21 mouse cellular contexts compared by ENCODE assay signal in genomic region chr9:109021428-109021827, GRCm38 (mm10). TPM values are rescaled to one million over a fixed set of nuclear protein-coding genes. Genes with fewer than 3 reads are reported as not detected.
A peak's percentile ranks its signal among the peaks of the same experiment; 100 is the strongest.
DNase-seq lines count a peak whose midpoint lies in the region; ATAC-seq and TF ChIP-seq lines count a peak whose summit lies in the region.
"Had no signal": no experiment of that assay in that cellular context is flagged by ENCODE, and none has a peak within 500 bp of the region (broad histone marks: within the 10 kb centered on the region; RNA-seq: fewer than 3 reads in every experiment).

No protein-coding gene starts in this region.

- H3K36me3 ChIP-seq in liver, embryonic 11.5 days (ENCODE audit: control insufficient read depth, insufficient read depth, low read length) = no peaks in the 10 kb centered on the region
- no peaks in the 10 kb centered on the region for H3K36me3 ChIP-seq in liver, embryonic 12.5 days
- H3K36me3 ChIP-seq in MEL (ENCODE audit: control insufficient read depth in 1 of 2, insufficient read depth in 2 of 2, low read length in 2 of 2) = no peaks in the 10 kb centered on the region
- H3K36me3 ChIP-seq: heart, embryonic 15.5 days; limb, embryonic 10.5 days; liver, embryonic 15.5 days had no signal

- DNase-seq in liver, embryonic 11.5 days (ENCODE audit: low spot score) = no peak
- DNase-seq in MEL (ENCODE audit: low read depth, low spot score) = peak; percentile 59
- DNase-seq in naive thymus-derived CD4-positive, alpha-beta T cell, adult 2 months (ENCODE audit: low read depth) = peak; percentile 36
- no peak for DNase-seq in cerebellum, adult 9-11 months
- no peak for DNase-seq in kidney, adult 18-20 months
- DNase-seq: adrenal gland, postnatal 14 days; kidney, adult 2 months; kidney, postnatal 36 days; layer of hippocampus, postnatal 36 days; right cerebral cortex, postnatal 25 days; thymus, postnatal 14 days had no signal

- ATAC-seq in liver, embryonic 11.5 days (replicated peaks; ENCODE audit: low FRiP score) = no peak
- ATAC-seq in liver, embryonic 12.5 days = no peak
- ATAC-seq: CD4-positive, CD25-positive, alpha-beta regulatory T cell, adult 4 months; midbrain, embryonic 15.5 days had no signal

- no peaks in the 10 kb centered on the region for H3K9me3 ChIP-seq in liver, embryonic 11.5 days (ENCODE audit: control insufficient read depth, low read length)
- H3K9me3 ChIP-seq in liver, embryonic 12.5 days (replicated peaks) = no peaks in the 10 kb centered on the region
- no peaks in the 10 kb centered on the region for H3K9me3 ChIP-seq in MEL (replicated peaks; ENCODE audit: insufficient read depth, low read length)
- H3K9me3 ChIP-seq: embryonic facial prominence, embryonic 13.5 days; heart, embryonic 15.5 days; hindbrain, embryonic 13.5 days; limb, embryonic 10.5 days; liver, embryonic 15.5 days; midbrain, embryonic 15.5 days had no signal

- TF ChIP-seq POLR2A in MEL (IDR thresholded peaks at IDR 0.05; ENCODE audit: control insufficient read depth in 1 of 2, insufficient read depth in 1 of 2, low read depth in 1 of 2, low read length in 2 of 2, poor library complexity in 1 of 2) = no peak
- no peak for TF ChIP-seq POLR2A in bone marrow macrophage, adult 2 months (IDR thresholded peaks at IDR 0.05; ENCODE audit: borderline replicate concordance, low read depth, low read length)

- no peaks in the 10 kb centered on the region for H3K79me2 ChIP-seq in MEL (ENCODE audit: control insufficient read depth, insufficient read depth, low read length, poor library complexity)

- H3K4me2 ChIP-seq in liver, embryonic 11.5 days = no peak overlapping the region
- no peak overlapping the region for H3K4me2 ChIP-seq in liver, embryonic 12.5 days
- H3K4me2 ChIP-seq: embryonic facial prominence, embryonic 13.5 days; heart, embryonic 15.5 days; hindbrain, embryonic 13.5 days; liver, embryonic 15.5 days; midbrain, embryonic 15.5 days had no signal

- H3K4me3 ChIP-seq in liver, embryonic 11.5 days (ENCODE audit: low read depth, low read length) = no peak overlapping the region
- no peak overlapping the region for H3K4me3 ChIP-seq in liver, embryonic 12.5 days
- H3K4me3 ChIP-seq in MEL (ENCODE audit: control insufficient read depth in 1 of 2, insufficient read depth in 1 of 2, low read depth in 2 of 2, low read length in 2 of 2) = no peak overlapping the region
- H3K4me3 ChIP-seq in bone marrow macrophage, adult 2 months (ENCODE audit: insufficient read depth, low read length) = no peak overlapping the region
- H3K4me3 ChIP-seq: embryonic facial prominence, embryonic 13.5 days; heart, embryonic 15.5 days; hindbrain, embryonic 13.5 days; limb, embryonic 10.5 days; liver, embryonic 15.5 days; midbrain, embryonic 15.5 days had no signal

- H3K27me3 ChIP-seq in liver, embryonic 11.5 days (replicated peaks; ENCODE audit: control insufficient read depth, insufficient read depth, low read length) = no peaks in the 10 kb centered on the region
- 0 out of 2 replicates have a peak, but pooled peaks cover 5% of the 10 kb centered on the region for H3K27me3 ChIP-seq in liver, embryonic 12.5 days (replicated peaks)
- H3K27me3 ChIP-seq in MEL (ENCODE audit: control insufficient read depth in 1 of 2, insufficient read depth in 2 of 2, low read length in 2 of 2) = no peaks in the 10 kb centered on the region
- H3K27me3 ChIP-seq: embryonic facial prominence, embryonic 13.5 days; heart, embryonic 15.5 days; hindbrain, embryonic 13.5 days; liver, embryonic 15.5 days; midbrain, embryonic 15.5 days had no signal

- no peak overlapping the region for H3K27ac ChIP-seq in liver, embryonic 11.5 days (ENCODE audit: low read depth, low read length)
- H3K27ac ChIP-seq in liver, embryonic 12.5 days = no peak overlapping the region
- no peak overlapping the region for H3K27ac ChIP-seq in MEL (ENCODE audit: control insufficient read depth, low read depth, low read length)
- H3K27ac ChIP-seq in bone marrow macrophage, adult 2 months (ENCODE audit: insufficient read depth, low read depth, low read length) = peak overlapping the region; percentile 90; the same call in 1 of the 2 replicates
- H3K27ac ChIP-seq: embryonic facial prominence, embryonic 13.5 days; heart, embryonic 15.5 days; hindbrain, embryonic 13.5 days; limb, embryonic 10.5 days; liver, embryonic 15.5 days; midbrain, embryonic 15.5 days had no signal

- no peak for TF ChIP-seq RAD21 in MEL (IDR thresholded peaks at IDR 0.05; ENCODE audit: low read depth, low read length)

- H3K9ac ChIP-seq in liver, embryonic 11.5 days (ENCODE audit: low read depth, low read length) = 0 out of 2 replicates have a peak overlapping the region, but pooled peaks have one; percentile 7
- H3K9ac ChIP-seq in liver, embryonic 12.5 days = no peak overlapping the region
- no peak overlapping the region for H3K9ac ChIP-seq in MEL (ENCODE audit: control insufficient read depth, low read depth, low read length, poor library complexity, severe bottlenecking)
- H3K9ac ChIP-seq: embryonic facial prominence, embryonic 13.5 days; heart, embryonic 15.5 days; hindbrain, embryonic 13.5 days; liver, embryonic 15.5 days; midbrain, embryonic 15.5 days had no signal

- no peak for TF ChIP-seq EP300 in MEL (IDR thresholded peaks at IDR 0.05; ENCODE audit: low read depth in 1 of 2, low read length in 2 of 2)

- 65% methylated on average over 4 of the region's 4 CpGs for WGBS in liver, embryonic 11.5 days
- WGBS in liver, embryonic 12.5 days (ENCODE audit: insufficient replicate concordance) = 41% methylated on average over 4 of the region's 4 CpGs

- TF ChIP-seq CTCF in MEL (IDR thresholded peaks at IDR 0.05 in 2 of 3, conservative IDR thresholded peaks at IDR 0.05 in 1 of 3; ENCODE audit: control insufficient read depth in 1 of 3, insufficient read depth in 1 of 3, low read depth in 2 of 3, low read length in 3 of 3, poor library complexity in 1 of 3, severe bottlenecking in 1 of 3) = no peak
- no peak for TF ChIP-seq CTCF in bone marrow macrophage, adult 2 months (IDR thresholded peaks at IDR 0.05; ENCODE audit: low read depth, low read length)

- H3K4me1 ChIP-seq in liver, embryonic 11.5 days (replicated peaks; ENCODE audit: control insufficient read depth, insufficient read depth, low read length) = peaks cover 13% of the 10 kb centered on the region; the same call in 1 of the 2 replicates
- H3K4me1 ChIP-seq in liver, embryonic 12.5 days = peaks cover 20% of the 10 kb centered on the region
- no peaks in the 10 kb centered on the region for H3K4me1 ChIP-seq in MEL (ENCODE audit: control insufficient read depth in 1 of 2, insufficient read depth in 2 of 2, low read length in 2 of 2)
- peaks cover 47% of the 10 kb centered on the region for H3K4me1 ChIP-seq in bone marrow macrophage, adult 2 months (ENCODE audit: control insufficient read depth, insufficient read depth, low read length)
- H3K4me1 ChIP-seq: embryonic facial prominence, embryonic 13.5 days; heart, embryonic 15.5 days; hindbrain, embryonic 13.5 days; limb, embryonic 10.5 days; midbrain, embryonic 15.5 days had no signal

TF ChIP-seq in MEL, 35 proteins besides CTCF, POLR2A, EP300 and RAD21 (continues in another document):
- TF ChIP-seq MAZ (IDR thresholded peaks at IDR 0.05; ENCODE audit: low read depth, low read length) = no peak
- TF ChIP-seq ELF1 (IDR thresholded peaks at IDR 0.05; ENCODE audit: low read depth, low read length) = no peak

RNA-seq across cellular contexts. Expression of gene Shisa5, which starts 16.9 kb away (rescaled TPM):
- 33.7 and 34.3 TPM in 2 replicates for polyA plus RNA-seq in liver, embryonic 11.5 days (2014; fragmentation: Nextera tagmentation; extraction: Ambion mirVana)
- polyA plus RNA-seq in liver, embryonic 12.5 days (2016; fragmentation: Nextera tagmentation; extraction: Ambion mirVana) = 19.0 and 21.5 TPM in 2 replicates
- 38.3 and 41.0 TPM in 2 replicates for total RNA-seq in MEL (2012; rRNA removed)
- polyA plus RNA-seq in MEL (2012; ENCODE audit: insufficient read depth in 1 of 2, insufficient read length in 2 of 2, low read depth in 1 of 2, low replicate concordance in 2 of 2, missing spikeins in 1 of 2) = 10 to 100 TPM in 1 of 2 experiments, not detected in 1; 71.7 TPM
- polyA plus RNA-seq in bone marrow macrophage, adult 2 months (2012; ENCODE audit: insufficient read depth, insufficient read length, missing spikeins) = 324 and 428 TPM in 2 replicates

RNA-seq across cellular contexts. Expression of gene Pfkfb4, which starts 29.9 kb away (rescaled TPM):
- polyA plus RNA-seq in liver, embryonic 11.5 days (2014; fragmentation: Nextera tagmentation; extraction: Ambion mirVana) = 7.4 and 9.1 TPM in 2 replicates
- 3.4 and 4.4 TPM in 2 replicates for polyA plus RNA-seq in liver, embryonic 12.5 days (2016; fragmentation: Nextera tagmentation; extraction: Ambion mirVana)
- total RNA-seq in MEL (2012; rRNA removed) = 3.2 and 5.1 TPM in 2 replicates
- 1 to 10 TPM in 1 of 2 experiments, not detected in 1; 6.4 TPM for polyA plus RNA-seq in MEL (2012; ENCODE audit: insufficient read depth in 1 of 2, insufficient read length in 2 of 2, low read depth in 1 of 2, low replicate concordance in 2 of 2, missing spikeins in 1 of 2)
- polyA plus RNA-seq in bone marrow macrophage, adult 2 months (2012; ENCODE audit: insufficient read depth, insufficient read length, missing spikeins) = 41.7 and 44.5 TPM in 2 replicates

RNA-seq across cellular contexts. Expression of gene Ucn2, which starts 35.6 kb away (rescaled TPM):
- polyA plus RNA-seq in liver, embryonic 11.5 days (2014; fragmentation: Nextera tagmentation; extraction: Ambion mirVana) = not detected in 2 replicates
- 0.11 TPM in 1 of 2 replicates, not detected in the other for polyA plus RNA-seq in liver, embryonic 12.5 days (2016; fragmentation: Nextera tagmentation; extraction: Ambion mirVana)
- 0.12 TPM in 1 of 2 replicates, not detected in the other for total RNA-seq in MEL (2012; rRNA removed)
- polyA plus RNA-seq in MEL (2012; ENCODE audit: insufficient read depth in 1 of 2, insufficient read length in 2 of 2, low read depth in 1 of 2, low replicate concordance in 2 of 2, missing spikeins in 1 of 2) = under 1 TPM in 1 of 2 experiments, not detected in 1; 0.19 TPM
- polyA plus RNA-seq in bone marrow macrophage, adult 2 months (2012; ENCODE audit: insufficient read depth, insufficient read length, missing spikeins) = not detected in 2 replicates
- polyA plus RNA-seq: CD4-positive, CD25-positive, alpha-beta regulatory T cell, adult 4 months; heart, embryonic 15.5 days; hindbrain, embryonic 13.5 days; limb, embryonic 10.5 days; midbrain, embryonic 15.5 days; neural tube, embryonic 11.5 days had no signal

RNA-seq across cellular contexts. Expression of gene Trex1, which starts 38.1 kb away (rescaled TPM):
- 8.9 and 9.7 TPM in 2 replicates for polyA plus RNA-seq in liver, embryonic 11.5 days (2014; fragmentation: Nextera tagmentation; extraction: Ambion mirVana)
- 8.8 and 9.1 TPM in 2 replicates for polyA plus RNA-seq in liver, embryonic 12.5 days (2016; fragmentation: Nextera tagmentation; extraction: Ambion mirVana)
- total RNA-seq in MEL (2012; rRNA removed) = 8.9 and 10.0 TPM in 2 replicates
- polyA plus RNA-seq in MEL (2012; ENCODE audit: insufficient read depth in 1 of 2, insufficient read length in 2 of 2, low read depth in 1 of 2, low replicate concordance in 2 of 2, missing spikeins in 1 of 2) = 10 to 100 TPM in 1 of 2 experiments, not detected in 1; 17.0 TPM
- polyA plus RNA-seq in bone marrow macrophage, adult 2 months (2012; ENCODE audit: insufficient read depth, insufficient read length, missing spikeins) = 88.4 and 110 TPM in 2 replicates

RNA-seq across cellular contexts. Expression of gene Atrip, which starts 52.5 kb away (rescaled TPM):
- 24.3 and 28.9 TPM in 2 replicates for polyA plus RNA-seq in liver, embryonic 11.5 days (2014; fragmentation: Nextera tagmentation; extraction: Ambion mirVana)
- polyA plus RNA-seq in liver, embryonic 12.5 days (2016; fragmentation: Nextera tagmentation; extraction: Ambion mirVana) = 18.6 and 19.4 TPM in 2 replicates
- 18.0 and 18.4 TPM in 2 replicates for total RNA-seq in MEL (2012; rRNA removed)
- 10 to 100 TPM in 1 of 2 experiments, not detected in 1; 35.3 TPM for polyA plus RNA-seq in MEL (2012; ENCODE audit: insufficient read depth in 1 of 2, insufficient read length in 2 of 2, low read depth in 1 of 2, low replicate concordance in 2 of 2, missing spikeins in 1 of 2)
- 7.2 and 9.9 TPM in 2 replicates for polyA plus RNA-seq in bone marrow macrophage, adult 2 months (2012; ENCODE audit: insufficient read depth, insufficient read length, missing spikeins)

Comparison
In these comparisons a context has a peak if more than half of its experiments do, and no peak if none do; other contexts are left out.
1. DNase-seq: peak in MEL (single experiment) and naive thymus-derived CD4-positive, alpha-beta T cell, adult 2 months (single experiment); none in liver, embryonic 11.5 days (single experiment), cerebellum, adult 9-11 months (single experiment) and kidney, adult 18-20 months (single experiment).